Mouse (Mus musculus) neural tube, embryonic 11.5 days (tissue): ENCODE data around the gene Gm20503. TPM values are rescaled to one million over a fixed set of nuclear protein-coding genes. Genes with fewer than 3 reads are reported as not detected.

Source experiments
- ATAC-seq: fragments of 200-750 bp; cut with Nextera tagmentation; 2 replicates; pipeline ENCODE4 v1.8.0; 2017; ENCODE audit warnings: moderate number of reproducible peaks, mild to moderate bottlenecking, moderate TSS enrichment, moderate library complexity; ENCODE audit not compliant: insufficient read depth, low FRiP score, low TSS enrichment
- DNase-seq: peaks from one replicate; pipeline ENCODE4 v3.0.0-alpha.2; 2015; ENCODE audit warnings: low spot score
- H3K27ac ChIP-seq: fragments of 300-500 bp; sonication (generic); 2 replicates; pipeline ENCODE4 v1.5.1; 2014; ENCODE audit warnings: low read depth, mild to moderate bottlenecking, low read length
- H3K27me3 ChIP-seq: fragments of 300-500 bp; sonication (generic); 2 replicates; pipeline ENCODE4 v1.6.1; 2014; ENCODE audit warnings: mild to moderate bottlenecking, low read length, mixed read lengths; ENCODE audit not compliant: control insufficient read depth, insufficient read depth
- H3K36me3 ChIP-seq: fragments of 300-500 bp; sonication (generic); 2 replicates; pipeline ENCODE4 v1.6.1; 2014; ENCODE audit warnings: mild to moderate bottlenecking, low read length, moderate library complexity, mixed read lengths; ENCODE audit not compliant: control insufficient read depth, insufficient read depth
- H3K4me1 ChIP-seq: fragments of 300-500 bp; sonication (generic); 2 replicates; pipeline ENCODE4 v1.6.1; 2014; ENCODE audit warnings: low read length, mixed read lengths; ENCODE audit not compliant: control insufficient read depth, insufficient read depth
- H3K4me2 ChIP-seq: fragments of 300-500 bp; sonication (generic); 2 replicates; pipeline ENCODE4 v1.6.1; 2014; ENCODE audit warnings: low read depth, mild to moderate bottlenecking, moderate library complexity
- H3K4me3 ChIP-seq: fragments of 300-500 bp; sonication (generic); 2 replicates; pipeline ENCODE4 v1.5.1; 2014; ENCODE audit warnings: low read depth, low read length
- H3K9ac ChIP-seq: fragments of 300-500 bp; sonication (generic); 2 replicates; pipeline ENCODE4 v1.6.1; 2014; ENCODE audit warnings: mild to moderate bottlenecking, low read length
- H3K9me3 ChIP-seq: fragments of 300-500 bp; sonication (generic); 2 replicates; pipeline ENCODE4 v1.6.1; 2016; ENCODE audit warnings: low read length; ENCODE audit not compliant: control insufficient read depth
- WGBS: fragments of 180-500 bp; shearing (Covaris S2); extraction: QIAGEN DNeasy Blood & Tissue Kit; methylation state at CpG from one replicate; pipeline ENCODE4 v1.1.7; 2014; 5-methylcytosine and 5-hydroxymethylcytosine counted together
- polyA plus RNA-seq: library from polyadenylated mRNA; unstranded; fragments of >200 nt; fragmentation: Nextera tagmentation; extraction: Ambion mirVana; gene quantifications from 2 replicates; pipeline ENCODE4 v1.2.1, GENCODE M21; 2014

The Gm20503 gene
- polyA plus RNA-seq, result 8.3 and 10.6 TPM in 2 replicates

GRCm38 (mm10) chr4:59002948-59003805 lies at the start of gene Gm20503:
Gene Gm20503, plus strand, starts transcription at chr4:59003210.
- H3K9ac ChIP-seq, result peak within 1 kb of the TSS; percentile 92
- peak within 1 kb of the TSS; percentile 67; the same call in 1 of the 2 replicates for H3K27ac ChIP-seq
- peak within 1 kb of the TSS; percentile 69 for H3K4me3 ChIP-seq
- H3K4me1 ChIP-seq, result peaks cover 3% of the 10 kb centered on the region; the same call in 1 of the 2 replicates
- no peaks in the 10 kb centered on the region for H3K36me3 ChIP-seq
- peak; percentile 96 for DNase-seq
- peak within 1 kb of the TSS; percentile 77 for H3K4me2 ChIP-seq
- H3K27me3 ChIP-seq, result no peaks in the 10 kb centered on the region
- under 1% methylated on average over 74 of the region's 89 CpGs for WGBS
- ATAC-seq, result peak; percentile 98
- H3K9me3 ChIP-seq, result no peaks in the 10 kb centered on the region

- Histone ChIP-seq H3K9ac (no peak overlapping the region), H3K27ac (no peak overlapping the region), H3K4me3 (no peak overlapping the region), H3K36me3 (no peaks in the 10 kb centered on the region), H3K4me2 (no peak overlapping the region), H3K27me3 (no peaks in the 10 kb centered on the region), H3K9me3 (no peaks in the 10 kb centered on the region), H3K4me1 (no peaks in the 10 kb centered on the region)
- ATAC-seq (no peak), DNase-seq (no peak)
- WGBS, result 95% methylated on average over 15 of the region's 15 CpGs
Observed at GRCm38 (mm10) chr4:58961719-58962118, 41.3 kb upstream of the Gm20503 start.

GRCm38 (mm10) chr4:58963271-58963670 lies 39.7 kb upstream of the Gm20503 start:
- Histone ChIP-seq H3K9me3 (no peaks in the 10 kb centered on the region), H3K9ac (no peak overlapping the region), H3K4me3 (no peak overlapping the region), H3K4me2 (no peak overlapping the region), H3K27me3 (no peaks in the 10 kb centered on the region), H3K27ac (no peak overlapping the region), H3K36me3 (no peaks in the 10 kb centered on the region), H3K4me1 (no peaks in the 10 kb centered on the region)
- ATAC-seq (no peak), DNase-seq (no peak)
- 89% methylated on average over 4 of the region's 4 CpGs for WGBS

- no peak overlapping the region for H3K27ac ChIP-seq
- no peak overlapping the region for H3K4me2 ChIP-seq
- ATAC-seq (no peak), DNase-seq (no peak)
- H3K4me3 ChIP-seq, result no peak overlapping the region
- H3K4me1 ChIP-seq, result no peaks in the 10 kb centered on the region
- H3K36me3 ChIP-seq, result no peaks in the 10 kb centered on the region
- H3K9me3 ChIP-seq, result no peaks in the 10 kb centered on the region
- no peak overlapping the region for H3K9ac ChIP-seq
- H3K27me3 ChIP-seq, result no peaks in the 10 kb centered on the region
- 87% methylated on average over 1 of the region's 1 CpGs for WGBS
Observed at GRCm38 (mm10) chr4:58965136-58965535, 37.9 kb upstream of the Gm20503 start.

- 79% methylated on average over 4 of the region's 4 CpGs for WGBS
- DNase-seq, result no peak
- Histone ChIP-seq H3K27ac (no peak overlapping the region), H3K36me3 (no peaks in the 10 kb centered on the region), H3K4me1 (no peaks in the 10 kb centered on the region), H3K4me3 (no peak overlapping the region), H3K4me2 (no peak overlapping the region), H3K9me3 (no peaks in the 10 kb centered on the region), H3K27me3 (no peaks in the 10 kb centered on the region), H3K9ac (no peak overlapping the region)
- ATAC-seq, result no peak
Observed at GRCm38 (mm10) chr4:58970678-58971077, 32.3 kb upstream of the Gm20503 start.

GRCm38 (mm10) chr4:58975711-58976110 lies 27.3 kb upstream of the Gm20503 start:
- no peak overlapping the region for H3K4me2 ChIP-seq
- DNase-seq (no peak), ATAC-seq (no peak)
- H3K27ac ChIP-seq, result no peak overlapping the region
- H3K9me3 ChIP-seq, result no peaks in the 10 kb centered on the region
- 81% methylated on average over 5 of the region's 5 CpGs for WGBS
- H3K27me3 ChIP-seq, result no peaks in the 10 kb centered on the region
- no peak overlapping the region for H3K9ac ChIP-seq
- H3K36me3 ChIP-seq, result no peaks in the 10 kb centered on the region
- H3K4me1 ChIP-seq, result no peaks in the 10 kb centered on the region
- H3K4me3 ChIP-seq, result no peak overlapping the region

- WGBS, result 74% methylated on average over 6 of the region's 6 CpGs
- DNase-seq, result no peak
- no peaks in the 10 kb centered on the region for H3K9me3 ChIP-seq
- H3K4me1 ChIP-seq, result no peaks in the 10 kb centered on the region
- no peak overlapping the region for H3K27ac ChIP-seq
- no peak for ATAC-seq
- H3K27me3 ChIP-seq, result no peaks in the 10 kb centered on the region
- no peaks in the 10 kb centered on the region for H3K36me3 ChIP-seq
- H3K4me2 ChIP-seq, result no peak overlapping the region
- H3K9ac ChIP-seq, result no peak overlapping the region
- no peak overlapping the region for H3K4me3 ChIP-seq
Observed at GRCm38 (mm10) chr4:58981421-58981820, 21.6 kb upstream of the Gm20503 start.

- Histone ChIP-seq H3K4me1 (peaks cover 3% of the 10 kb centered on the region; the same call in 1 of the 2 replicates), H3K4me3 (no peak overlapping the region), H3K36me3 (no peaks in the 10 kb centered on the region), H3K27me3 (no peaks in the 10 kb centered on the region), H3K4me2 (no peak overlapping the region), H3K27ac (no peak overlapping the region), H3K9me3 (no peaks in the 10 kb centered on the region), H3K9ac (no peak overlapping the region)
- 91% methylated on average over 8 of the region's 8 CpGs for WGBS
- DNase-seq (no peak), ATAC-seq (no peak)
Observed at GRCm38 (mm10) chr4:58982806-58983205, 20.2 kb upstream of the Gm20503 start.

GRCm38 (mm10) chr4:58985157-58985648 lies 17.8 kb upstream of the Gm20503 start:
- H3K36me3 ChIP-seq, result no peaks in the 10 kb centered on the region
- peak; percentile 67; the same call in 1 of the 2 replicates for ATAC-seq
- no peaks in the 10 kb centered on the region for H3K27me3 ChIP-seq
- H3K4me1 ChIP-seq, result peaks cover 3% of the 10 kb centered on the region; the same call in 1 of the 2 replicates
- no peaks in the 10 kb centered on the region for H3K9me3 ChIP-seq
- WGBS, result 26% methylated on average over 7 of the region's 7 CpGs
- H3K4me3 ChIP-seq, result no peak overlapping the region
- no peak overlapping the region for H3K9ac ChIP-seq
- no peak overlapping the region for H3K27ac ChIP-seq
- no peak overlapping the region for H3K4me2 ChIP-seq
- DNase-seq, result peak; percentile 78
